Mouse (Mus musculus): ENCODE measurements around the gene Stpg1.

Gene Stpg1

DNA sequence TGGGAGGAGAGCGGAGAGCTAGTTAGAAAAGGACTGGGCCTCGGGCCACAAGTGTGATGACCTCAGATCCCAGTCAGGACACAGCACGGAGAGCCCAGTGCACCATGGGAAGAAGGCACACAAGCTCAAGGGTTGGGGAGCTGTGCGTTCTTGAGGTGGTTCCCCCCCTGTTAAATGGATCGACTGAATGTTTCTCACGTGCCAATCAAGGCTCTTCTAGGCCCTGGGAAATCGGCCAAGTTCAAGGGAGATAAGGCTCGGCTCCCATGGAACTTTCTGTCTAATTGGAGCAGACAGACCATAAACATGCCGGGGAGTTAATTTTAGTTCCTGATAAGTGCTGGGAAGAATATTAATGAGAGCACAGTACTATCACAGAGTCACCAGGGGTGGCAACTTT, 70.8 kb downstream of the Stpg1 start:
- DNase-seq = no peak

- no peak for DNase-seq
Measured at GRCm38 (mm10) chr4:135567042-135567441, 72.5 kb downstream of the Stpg1 start.

GRCm38 (mm10) chr4:135567484-135567883, 72.9 kb downstream of the Stpg1 start:
- DNase-seq = no peak

- peak; percentile 34 for DNase-seq
Measured at GRCm38 (mm10) chr4:135569201-135569600, 74.6 kb downstream of the Stpg1 start.

DNA sequence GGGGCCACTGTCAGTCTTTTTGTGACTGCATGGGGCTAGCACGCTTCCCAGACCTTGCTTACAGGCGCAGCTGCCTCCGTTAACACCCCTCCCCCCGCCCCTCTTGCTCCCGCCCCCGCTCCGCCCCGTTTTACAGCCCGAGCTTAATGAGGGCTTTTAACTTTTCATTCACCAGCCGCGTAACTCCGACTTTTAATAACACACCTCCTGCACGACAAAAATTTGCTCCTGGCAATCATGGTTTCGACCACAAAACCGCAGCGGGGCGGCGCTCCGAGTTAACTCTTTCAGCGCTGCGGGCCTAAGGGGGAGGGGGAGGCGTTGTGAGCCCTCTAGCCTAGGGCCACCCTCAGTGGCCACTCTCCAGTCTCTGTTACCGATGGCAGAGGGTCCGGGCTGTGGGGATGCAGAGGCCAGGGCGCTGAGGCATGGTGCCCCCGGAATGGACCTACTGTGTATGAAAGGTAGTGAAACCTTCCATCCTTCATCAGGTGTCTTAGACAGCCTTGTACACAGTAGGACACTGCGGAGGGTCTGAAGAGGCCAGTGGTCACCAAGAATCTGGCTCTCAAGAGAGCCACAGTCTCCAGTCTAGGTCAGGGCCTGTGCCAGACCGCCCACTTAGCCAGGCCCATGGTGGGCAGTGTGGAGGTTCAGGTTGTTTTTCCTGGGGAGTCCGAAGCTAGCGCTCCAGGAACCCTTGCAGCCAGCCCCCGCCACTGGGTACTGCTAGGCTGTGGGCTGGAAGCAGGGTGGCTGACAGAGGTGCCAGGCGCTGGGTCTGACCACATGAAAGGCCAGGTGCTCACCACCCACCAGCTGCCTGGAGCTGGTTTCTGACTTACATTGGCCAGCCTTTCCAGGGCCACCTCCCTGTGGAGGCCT, 75.8 kb downstream of the Stpg1 start:
- peak; percentile 71 for DNase-seq

- DNase-seq = no peak
Measured at GRCm38 (mm10) chr4:135571037-135571550, 76.5 kb downstream of the Stpg1 start.

DNA sequence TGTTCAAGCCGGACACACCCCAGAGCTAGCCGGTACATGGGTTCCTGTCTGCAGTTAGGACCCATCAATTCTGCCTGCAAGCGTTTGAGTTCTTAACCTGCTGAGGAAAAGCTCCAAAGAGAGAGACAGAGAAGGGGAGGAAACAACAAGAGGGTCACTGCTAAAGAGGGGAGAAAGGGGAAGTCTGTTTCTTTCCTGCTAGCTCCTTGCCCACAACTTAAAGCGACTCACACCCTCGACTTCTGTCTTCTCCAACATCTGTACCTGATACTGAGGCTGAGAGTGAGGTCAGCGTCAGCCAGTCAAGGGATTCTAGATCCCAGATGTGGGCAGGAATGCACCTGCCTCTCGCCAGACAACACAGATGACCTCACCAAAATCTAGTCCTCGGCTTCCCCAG, 77.7 kb downstream of the Stpg1 start:
- no peak for DNase-seq

- DNase-seq = peak; percentile 79
Measured at GRCm38 (mm10) chr4:135573251-135573808, 78.7 kb downstream of the Stpg1 start, which contains the start of gene Grhl3. Gene Grhl3 (minus strand): TSS chr4:135573630.

DNA sequence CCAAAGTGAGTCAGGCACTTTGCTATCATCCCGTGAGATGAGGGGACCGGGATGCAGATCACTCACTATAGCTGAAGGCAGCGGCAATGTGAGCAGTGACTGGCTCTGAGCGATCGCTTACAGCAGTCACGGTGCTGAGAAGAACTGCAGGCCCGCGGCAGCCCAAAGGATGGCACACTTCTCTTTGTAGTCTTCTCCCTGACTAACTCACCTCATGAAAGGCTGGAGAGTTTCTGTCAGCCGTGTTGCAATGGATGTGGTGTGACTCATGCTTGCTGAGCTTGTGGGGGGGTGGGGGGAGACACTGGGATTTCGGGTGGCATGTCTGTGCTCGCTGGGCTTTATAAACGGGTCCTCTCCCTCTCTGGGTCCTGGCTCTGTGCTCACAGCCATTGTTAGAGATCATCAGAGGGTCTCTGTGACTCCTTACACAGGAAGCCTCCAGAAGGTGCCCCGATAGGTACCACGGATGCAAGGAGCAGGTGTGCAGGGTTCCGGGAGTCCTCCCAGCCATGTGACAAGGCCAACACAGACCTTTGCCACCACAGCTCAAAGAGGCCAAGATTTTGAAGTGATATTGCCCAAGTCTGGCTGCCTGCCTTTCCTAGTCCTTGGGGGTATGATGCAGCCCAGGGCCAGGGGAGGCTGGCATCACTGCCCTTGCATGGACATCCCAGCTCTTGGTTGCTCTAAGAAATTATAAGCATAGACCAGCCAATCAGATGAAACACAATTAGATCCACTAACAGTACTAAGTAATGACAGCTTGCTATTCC, 81.0 kb downstream of the Stpg1 start:
- no peak for DNase-seq

DNA sequence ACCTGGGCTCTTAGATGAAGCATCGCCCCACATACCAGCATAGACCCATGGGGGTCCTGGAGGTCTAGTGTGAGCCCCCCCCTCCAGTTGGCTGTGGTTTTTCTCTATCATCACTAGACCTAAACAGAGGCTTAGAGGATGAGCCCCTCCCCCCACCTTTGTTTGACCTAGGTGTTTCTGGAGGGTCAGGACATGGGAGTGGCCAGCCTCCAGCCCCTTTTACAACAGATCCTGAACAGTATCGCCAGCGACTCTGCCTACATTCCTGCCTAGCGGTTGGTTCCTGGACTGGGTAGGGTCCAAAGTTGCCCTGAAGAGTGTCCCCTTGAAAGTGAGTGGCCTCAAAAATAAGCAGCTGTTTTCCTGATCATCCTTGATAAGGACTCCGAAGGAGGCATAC, 83.9 kb downstream of the Stpg1 start:
- DNase-seq = no peak

DNA sequence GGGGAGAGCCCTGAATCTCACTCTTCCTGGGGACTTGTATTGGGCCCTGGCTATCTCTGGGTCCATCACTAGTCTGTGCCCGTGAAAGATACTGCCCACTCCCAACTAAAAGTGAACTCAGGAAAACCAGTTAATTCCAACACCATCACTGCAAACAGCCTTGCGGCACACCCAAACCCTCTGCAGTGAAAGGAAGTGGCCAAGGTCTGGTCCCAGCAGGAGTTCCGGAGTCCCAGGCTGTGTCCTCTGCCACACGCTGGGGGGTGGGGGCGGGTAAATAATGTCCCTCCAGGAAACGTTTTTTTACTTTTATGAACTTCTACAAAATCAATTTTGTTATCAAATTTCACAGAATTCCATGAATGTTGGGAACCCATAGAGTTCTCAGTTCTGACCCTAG, 85.1 kb downstream of the Stpg1 start:
- no peak for DNase-seq

GRCm38 (mm10) chr4:135581222-135581910, 86.8 kb downstream of the Stpg1 start:
- DNase-seq = no peak

DNA sequence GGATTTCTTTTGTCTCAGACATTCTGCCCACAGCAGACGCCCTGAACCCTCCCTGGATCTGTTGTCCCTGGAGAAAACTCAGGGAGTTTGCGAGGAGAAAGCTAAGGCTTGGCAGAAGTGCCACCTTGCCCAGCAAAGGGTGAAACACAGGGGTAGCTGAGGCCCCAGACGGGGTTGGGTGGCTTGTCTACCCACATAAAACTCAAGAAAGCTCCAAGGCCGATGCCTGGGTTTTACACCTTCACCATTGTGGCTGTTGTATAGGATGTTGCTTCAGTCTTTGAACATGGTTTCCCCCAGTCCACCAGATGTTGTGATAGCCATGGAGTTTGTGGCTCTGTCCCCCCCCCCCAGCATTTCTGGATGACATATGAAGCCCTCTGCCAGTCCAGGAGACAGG, 90.2 kb downstream of the Stpg1 start:
- DNase-seq = no peak
